Mouse (Mus musculus): ENCODE results near the gene Olfr1141.

The Olfr1141 gene

DNA sequence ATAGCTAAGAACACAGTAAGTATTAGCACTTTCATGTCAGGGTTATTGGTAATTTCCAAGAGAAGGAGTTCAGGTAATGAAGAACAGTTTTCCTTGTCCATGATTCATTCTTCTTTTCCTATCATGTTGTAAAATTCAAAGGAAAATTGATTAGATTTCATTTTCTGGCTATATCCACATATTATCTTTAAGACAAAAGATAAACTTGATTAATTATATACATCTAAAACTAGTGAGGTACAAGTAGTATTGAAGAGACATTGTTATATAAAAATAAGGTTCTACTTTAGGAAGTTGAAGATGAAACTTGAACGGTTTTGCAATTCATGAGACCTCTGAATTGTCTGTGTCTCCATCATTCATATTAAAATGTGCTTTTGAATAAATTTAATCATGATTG lies at the start of gene Olfr1141:
Gene Olfr1141 (minus strand): TSS at position 101 of the 400 bp plus-strand sequence.
- no peak for DNase-seq (ENCODE audit: low read depth, low spot score)

DNA sequence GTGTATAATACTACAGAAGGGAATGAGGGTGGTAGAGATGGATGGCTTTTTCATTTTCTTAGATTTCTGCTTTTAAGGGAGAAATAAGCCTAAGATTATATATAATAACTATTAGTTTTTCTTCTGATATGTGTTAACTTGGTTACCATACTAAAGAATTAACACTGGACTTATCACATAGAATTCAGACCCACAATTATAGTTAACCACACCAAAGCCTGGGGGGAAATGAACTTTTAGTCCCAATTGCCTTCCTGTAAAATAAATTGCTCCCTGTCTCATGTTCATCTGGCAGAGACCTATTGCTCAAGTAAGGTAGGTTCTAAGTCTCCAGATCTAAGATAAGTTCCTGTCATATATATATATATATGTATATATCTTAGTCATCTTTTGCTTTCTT lies 46.5 kb upstream of the Olfr1141 start, which contains the start of gene Olfr1143:
Gene Olfr1143 (plus strand): TSS at position 301 of the 400 bp plus-strand sequence.
- DNase-seq (ENCODE audit: low read depth, low spot score): no peak

- no peak for DNase-seq (ENCODE audit: low read depth, low spot score)
Measured at GRCm38 (mm10) chr2:87779183-87779582, 25.4 kb upstream of the Olfr1141 start, which contains the start of gene Olfr152. Olfr152 (plus strand) TSS chr2:87779483.

GRCm38 (mm10) chr2:87776143-87776542 lies 22.4 kb upstream of the Olfr1141 start:
- no peak for DNase-seq (ENCODE audit: low read depth, low spot score)

DNA sequence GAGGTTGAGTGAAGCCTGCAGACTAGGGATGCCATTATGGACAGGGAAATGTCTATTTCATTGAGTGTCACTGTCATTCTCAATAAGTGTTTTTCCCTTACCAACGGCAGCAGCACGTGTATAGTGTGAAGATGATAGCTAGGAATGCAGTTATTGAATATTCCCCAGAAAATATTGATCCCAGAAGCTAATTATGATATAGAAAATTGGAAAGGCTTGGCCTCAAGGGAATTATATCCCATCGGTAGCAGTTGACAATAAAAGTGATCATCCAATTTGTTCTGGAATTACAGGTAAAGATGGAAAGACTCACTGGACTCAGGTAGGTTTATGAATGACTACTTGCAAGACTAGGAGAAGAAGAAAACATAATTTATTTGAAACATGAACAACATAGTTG lies 10.3 kb downstream of the Olfr1141 start, which contains the start of gene Olfr1140:
Gene Olfr1140 (plus strand): TSS at position 301 of the 400 bp plus-strand sequence.
- no peak for DNase-seq (ENCODE audit: low read depth, low spot score)

GRCm38 (mm10) chr2:87739878-87740277 lies 13.9 kb downstream of the Olfr1141 start, which contains the start of gene Olfr1138:
Olfr1138 (minus strand) TSS chr2:87739978.
- DNase-seq (ENCODE audit: low read depth, low spot score): no peak

DNA sequence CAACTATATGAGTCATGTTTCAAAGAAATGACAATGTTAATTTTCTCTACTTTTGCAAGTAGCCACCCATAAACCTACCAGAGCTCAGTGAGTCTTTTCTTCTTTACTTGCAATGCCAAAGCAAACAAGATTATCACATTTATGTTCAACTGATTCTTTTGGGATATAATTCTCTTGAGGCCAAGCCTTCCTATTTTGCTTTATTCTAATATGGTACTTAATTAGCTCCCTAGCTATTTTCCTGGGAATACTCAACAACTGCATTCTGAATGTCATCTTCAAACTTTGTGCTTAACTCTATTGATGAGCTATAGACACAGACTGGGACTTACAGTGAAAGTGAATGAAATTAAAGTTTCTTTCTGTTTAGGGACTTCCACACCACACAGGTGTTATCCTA lies 40.7 kb downstream of the Olfr1141 start, which contains the start of gene Olfr1137:
Gene Olfr1137 (minus strand): TSS at position 101 of the 400 bp plus-strand sequence.
- no peak for DNase-seq (ENCODE audit: low read depth, low spot score)

Measured in CD4-positive helper T cell, adult 2 months (primary cell).